Mouse (Mus musculus) embryo, embryonic 11 days (tissue): Measurements from ENCODE around the gene Cnksr3.

Experiments
- DNase-seq: peaks from one replicate; pipeline ENCODE4 v3.0.0-alpha.2; 2015

Cnksr3 gene

GRCm38 (mm10) chr10:7196668-7197400 is 15.2 kb downstream of the Cnksr3 start:
- DNase-seq: no peak

- no peak for DNase-seq
These were observed 16.1 kb downstream of the Cnksr3 start for GRCm38 (mm10) chr10:7195927-7196326.

- DNase-seq: no peak
These were observed 20.2 kb downstream of the Cnksr3 start for GRCm38 (mm10) chr10:7191721-7192413.

GRCm38 (mm10) chr10:7189194-7189593 is 22.8 kb downstream of the Cnksr3 start:
- no peak for DNase-seq

- DNase-seq: peak; percentile 23
These were observed 24.2 kb downstream of the Cnksr3 start for GRCm38 (mm10) chr10:7187881-7188280.

GRCm38 (mm10) chr10:7186992-7187391 is 25.0 kb downstream of the Cnksr3 start:
- no peak for DNase-seq

GRCm38 (mm10) chr10:7186018-7186417 is 26.0 kb downstream of the Cnksr3 start:
- no peak for DNase-seq

- peak; percentile 71 for DNase-seq
These were observed 28.8 kb downstream of the Cnksr3 start for GRCm38 (mm10) chr10:7183171-7183631.

GRCm38 (mm10) chr10:7182555-7183170 is 29.4 kb downstream of the Cnksr3 start:
- DNase-seq: no peak

GRCm38 (mm10) chr10:7180296-7180695 is 31.7 kb downstream of the Cnksr3 start:
- no peak for DNase-seq

- no peak for DNase-seq
These were observed 33.5 kb downstream of the Cnksr3 start for GRCm38 (mm10) chr10:7178571-7178970.

GRCm38 (mm10) chr10:7176205-7176910 is 35.7 kb downstream of the Cnksr3 start:
- no peak for DNase-seq

GRCm38 (mm10) chr10:7174480-7174879 is 37.6 kb downstream of the Cnksr3 start:
- no peak for DNase-seq

GRCm38 (mm10) chr10:7173098-7173497 is 38.9 kb downstream of the Cnksr3 start:
- no peak for DNase-seq

- no peak for DNase-seq
These were observed 41.6 kb downstream of the Cnksr3 start for GRCm38 (mm10) chr10:7170434-7170833.

GRCm38 (mm10) chr10:7163031-7163430 is 49.0 kb downstream of the Cnksr3 start:
- no peak for DNase-seq

- DNase-seq: peak; percentile 54
These were observed 53.0 kb downstream of the Cnksr3 start for GRCm38 (mm10) chr10:7159061-7159511.

GRCm38 (mm10) chr10:7158285-7159060 is 53.6 kb downstream of the Cnksr3 start:
- peak; percentile 39 for DNase-seq

- DNase-seq: no peak
These were observed 57.2 kb downstream of the Cnksr3 start for GRCm38 (mm10) chr10:7154877-7155276.

GRCm38 (mm10) chr10:7152926-7153325 is 59.1 kb downstream of the Cnksr3 start:
- DNase-seq: no peak

GRCm38 (mm10) chr10:7149671-7150595 is 62.1 kb downstream of the Cnksr3 start:
- DNase-seq: no peak
